Mouse (Mus musculus): Measurements from ENCODE around the gene Gripap1. TPM values are rescaled to one million over a fixed set of nuclear protein-coding genes. Genes with fewer than 3 reads are reported as not detected.
"Not testable (repeated sequence)": the region's sequence is repeated elsewhere in the genome, so short reads cannot be mapped to it uniquely, and the experiment has no call there.

Gene Gripap1
- total and polyA plus RNA-seq, 2 experiments from 2014 or later = 2.4 to 19.3 TPM

GRCm38 (mm10) chrX:7815016-7815415, 25.5 kb downstream of the Gripap1 start:
- not testable (repeated sequence) for ATAC-seq (ENCODE audit: insufficient read depth, low read depth); H3K4me2 ChIP-seq (ENCODE audit: low read depth, low read length); H3K27me3 ChIP-seq (ENCODE audit: control insufficient read depth, insufficient read depth, low read length); H3K9me3 ChIP-seq (replicated peaks; ENCODE audit: control insufficient read depth, low read length); H3K4me1 ChIP-seq (ENCODE audit: control insufficient read depth, insufficient read depth); H3K27ac ChIP-seq (ENCODE audit: low read depth); H3K9ac ChIP-seq (replicated peaks; ENCODE audit: low read depth, low read length); DNase-seq (ENCODE audit: low spot score); H3K4me3 ChIP-seq (ENCODE audit: low read depth, low read length)
- peaks cover 26% of the 10 kb centered on the region; the same call in 1 of the 2 replicates for H3K36me3 ChIP-seq (replicated peaks; ENCODE audit: control insufficient read depth, insufficient read depth, low read length)
- 56% methylated on average over 8 of the region's 8 CpGs for WGBS
- peak; percentile 19; the same call in 1 of the 2 replicates for TF ChIP-seq CTCF (IDR thresholded peaks at IDR 0.05; ENCODE audit: low read depth)

GRCm38 (mm10) chrX:7821865-7822779, 32.6 kb downstream of the Gripap1 start, which contains the start of gene Kcnd1:
Kcnd1 (plus strand) TSS chrX:7822289.
- TF ChIP-seq EP300 (IDR thresholded peaks at IDR 0.05; ENCODE audit: low read depth) (no peak), CTCF (IDR thresholded peaks at IDR 0.05; ENCODE audit: low read depth) (no peak)
- peak within 1 kb of the TSS; percentile 29 for H3K4me3 ChIP-seq (ENCODE audit: low read depth, low read length)
- no peaks in the 10 kb centered on the region for H3K27me3 ChIP-seq (ENCODE audit: control insufficient read depth, insufficient read depth, low read length)
- no peaks in the 10 kb centered on the region for H3K4me1 ChIP-seq (ENCODE audit: control insufficient read depth, insufficient read depth)
- H3K9me3 ChIP-seq (replicated peaks; ENCODE audit: control insufficient read depth, low read length) = no peaks in the 10 kb centered on the region
- 9% methylated on average over 22 of the region's 24 CpGs for WGBS
- H3K9ac ChIP-seq (replicated peaks; ENCODE audit: low read depth, low read length) = 0 out of 2 replicates have a peak within 1 kb of the TSS, but pooled peaks have one; percentile 10
- no peak within 1 kb of the TSS for H3K27ac ChIP-seq (ENCODE audit: low read depth)
- peak within 1 kb of the TSS; percentile 59 for H3K4me2 ChIP-seq (ENCODE audit: low read depth, low read length)
- H3K36me3 ChIP-seq (replicated peaks; ENCODE audit: control insufficient read depth, insufficient read depth, low read length) = 0 out of 2 replicates have a peak, but pooled peaks cover 9% of the 10 kb centered on the region
- no peak for DNase-seq (ENCODE audit: low spot score)
- ATAC-seq (ENCODE audit: insufficient read depth, low read depth) = peak; percentile 33; the same call in 1 of the 2 replicates

GRCm38 (mm10) chrX:7837146-7837545, 47.6 kb downstream of the Gripap1 start:
- no peaks in the 10 kb centered on the region for H3K36me3 ChIP-seq (replicated peaks; ENCODE audit: control insufficient read depth, insufficient read depth, low read length)
- H3K4me3 ChIP-seq (ENCODE audit: low read depth, low read length) = no peak overlapping the region
- WGBS = 67% methylated on average over 1 of the region's 1 CpGs
- H3K27me3 ChIP-seq (ENCODE audit: control insufficient read depth, insufficient read depth, low read length) = no peaks in the 10 kb centered on the region
- no peaks in the 10 kb centered on the region for H3K9me3 ChIP-seq (replicated peaks; ENCODE audit: control insufficient read depth, low read length)
- no peak overlapping the region for H3K9ac ChIP-seq (replicated peaks; ENCODE audit: low read depth, low read length)
- no peak overlapping the region for H3K27ac ChIP-seq (ENCODE audit: low read depth)
- no peak for ATAC-seq (ENCODE audit: insufficient read depth, low read depth)
- TF ChIP-seq CTCF (IDR thresholded peaks at IDR 0.05; ENCODE audit: low read depth) (no peak), EP300 (IDR thresholded peaks at IDR 0.05; ENCODE audit: low read depth) (no peak)
- DNase-seq (ENCODE audit: low spot score) = no peak
- no peak overlapping the region for H3K4me2 ChIP-seq (ENCODE audit: low read depth, low read length)
- no peaks in the 10 kb centered on the region for H3K4me1 ChIP-seq (ENCODE audit: control insufficient read depth, insufficient read depth)

DNA sequence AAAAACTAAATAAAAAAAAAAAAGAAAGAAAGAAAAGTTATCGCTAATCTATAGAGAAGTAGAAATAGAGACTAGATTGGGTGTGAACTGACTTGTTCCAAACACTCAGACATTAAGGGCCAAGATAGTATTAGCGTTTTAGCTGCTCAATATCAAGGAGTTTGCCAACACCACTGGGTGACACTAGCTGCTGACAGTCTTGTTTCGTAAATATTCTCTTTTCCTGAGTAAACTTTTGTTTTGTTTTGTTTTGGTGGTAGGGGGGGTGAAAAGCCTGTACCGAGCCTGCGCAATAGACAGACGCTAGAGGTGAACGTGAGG, 51.2 kb downstream of the Gripap1 start:
- WGBS = 12% methylated on average over 7 of the region's 7 CpGs
- Histone ChIP-seq H3K4me2 (ENCODE audit: low read depth, low read length) (peak overlapping the region; percentile 56), H3K9ac (replicated peaks; ENCODE audit: low read depth, low read length) (0 out of 2 replicates have a peak overlapping the region, but pooled peaks have one; percentile 20), H3K27me3 (ENCODE audit: control insufficient read depth, insufficient read depth, low read length) (no peaks in the 10 kb centered on the region), H3K4me3 (ENCODE audit: low read depth, low read length) (peak overlapping the region; percentile 85), H3K4me1 (ENCODE audit: control insufficient read depth, insufficient read depth) (no peaks in the 10 kb centered on the region), H3K36me3 (replicated peaks; ENCODE audit: control insufficient read depth, insufficient read depth, low read length) (no peaks in the 10 kb centered on the region), H3K9me3 (replicated peaks; ENCODE audit: control insufficient read depth, low read length) (no peaks in the 10 kb centered on the region), H3K27ac (ENCODE audit: low read depth) (peak overlapping the region; percentile 83)
- ATAC-seq (ENCODE audit: insufficient read depth, low read depth) (no peak), DNase-seq (ENCODE audit: low spot score) (no peak)
- TF ChIP-seq CTCF (IDR thresholded peaks at IDR 0.05; ENCODE audit: low read depth) = no peak
- TF ChIP-seq EP300 (IDR thresholded peaks at IDR 0.05; ENCODE audit: low read depth) = no peak

- Histone ChIP-seq H3K27ac (ENCODE audit: low read depth) (peak within 1 kb of the TSS; percentile 90), H3K36me3 (replicated peaks; ENCODE audit: control insufficient read depth, insufficient read depth, low read length) (no peaks in the 10 kb centered on the region), H3K9me3 (replicated peaks; ENCODE audit: control insufficient read depth, low read length) (no peaks in the 10 kb centered on the region), H3K4me1 (ENCODE audit: control insufficient read depth, insufficient read depth) (no peaks in the 10 kb centered on the region), H3K27me3 (ENCODE audit: control insufficient read depth, insufficient read depth, low read length) (no peaks in the 10 kb centered on the region), H3K4me2 (ENCODE audit: low read depth, low read length) (peak within 1 kb of the TSS; percentile 74), H3K4me3 (ENCODE audit: low read depth, low read length) (peak within 1 kb of the TSS; percentile 85), H3K9ac (replicated peaks; ENCODE audit: low read depth, low read length) (peak within 1 kb of the TSS; percentile 89)
- no peak for TF ChIP-seq CTCF (IDR thresholded peaks at IDR 0.05; ENCODE audit: low read depth)
- no peak for TF ChIP-seq EP300 (IDR thresholded peaks at IDR 0.05; ENCODE audit: low read depth)
- DNase-seq (ENCODE audit: low spot score) = peak; percentile 92
- peak; percentile 95 for ATAC-seq (ENCODE audit: insufficient read depth, low read depth)
- WGBS = 15% methylated on average over 70 of the region's 74 CpGs
Observed at GRCm38 (mm10) chrX:7841163-7842162, 51.9 kb downstream of the Gripap1 start, which contains the start of gene Otud5. Otud5 (plus strand) TSS chrX:7841364.
